Mouse (Mus musculus) bone marrow, adult 2 months (tissue): ENCODE data around the gene Sowahb. TPM values are rescaled to one million over a fixed set of nuclear protein-coding genes. Genes with fewer than 3 reads are reported as not detected.

ENCODE experiments used
- H3K27ac ChIP-seq: fragments of 200-500 bp; 2 replicates; pipeline ENCODE4 v1.5.1; 2012; ENCODE audit warnings: low read depth, mild to moderate bottlenecking, control low read depth, inconsistent platforms, low read length; ENCODE audit not compliant: control insufficient read depth, poor library complexity, insufficient read depth
- H3K4me1 ChIP-seq: fragments of 200-500 bp; 2 replicates; pipeline ENCODE4 v1.6.1; 2011; ENCODE audit warnings: low read length; ENCODE audit not compliant: control insufficient read depth, insufficient read depth
- H3K4me3 ChIP-seq: fragments of 200-500 bp; replicated peaks from 2 replicates; pipeline ENCODE3; 2011; ENCODE audit warnings: mild to moderate bottlenecking, low read depth, low read length, control low read depth; ENCODE audit not compliant: control insufficient read depth
- CTCF ChIP-seq: fragments of 200-500 bp; IDR thresholded peaks from 2 replicates; pipeline ENCODE4 v1.5.1; 2011; ENCODE audit warnings: low read length, control low read depth; ENCODE audit not compliant: control insufficient read depth, insufficient read depth
- POLR2A ChIP-seq: fragments of 200-500 bp; IDR thresholded peaks from 2 replicates; pipeline ENCODE4 v1.6.1; 2011; ENCODE audit warnings: low read depth, mild to moderate bottlenecking, control low read depth, low read length, borderline replicate concordance; ENCODE audit not compliant: control insufficient read depth
- WGBS: fragments of 180-500 bp; shearing (Covaris S2); methylation state at CpG from one replicate; pipeline ENCODE4 v1.1.7; 2018; 5-methylcytosine and 5-hydroxymethylcytosine counted together
- polyA plus RNA-seq: library from polyadenylated mRNA; stranded (reverse); fragments of >200 nt; gene quantifications from 2 replicates; pipeline ENCODE4 v1.2.4, GENCODE M21; 2011; ENCODE audit warnings: low replicate concordance; ENCODE audit not compliant: missing spikeins, insufficient read depth, insufficient read length

Gene Sowahb
- polyA plus RNA-seq, 1 experiment: not detected

DNA sequence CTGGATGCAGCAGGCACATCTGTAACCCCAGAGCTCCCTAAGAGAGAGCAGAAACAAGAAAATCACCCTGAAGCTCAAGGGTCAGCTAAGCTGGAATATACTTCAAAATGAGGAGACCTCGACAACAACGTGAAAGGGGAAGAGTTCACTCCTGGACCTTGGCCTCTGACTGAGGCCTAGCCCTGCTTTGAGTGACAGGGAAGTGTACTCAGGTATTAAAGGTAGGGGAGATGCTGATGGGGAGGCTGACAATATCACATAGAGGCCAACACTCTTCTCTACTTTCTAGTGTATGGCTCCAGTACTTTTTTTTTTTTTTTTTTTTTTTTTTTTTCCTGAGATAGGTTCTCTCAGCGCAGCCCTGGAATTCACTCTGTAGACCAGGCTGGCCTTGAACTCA is 34.8 kb upstream of the Sowahb start:
- no peak for TF ChIP-seq CTCF
- no peak for TF ChIP-seq POLR2A
- no peak overlapping the region for H3K4me3 ChIP-seq
- H3K4me1 ChIP-seq: no peaks in the 10 kb centered on the region
- no peak overlapping the region for H3K27ac ChIP-seq
- WGBS: 85% methylated on average over 3 of the region's 3 CpGs

DNA sequence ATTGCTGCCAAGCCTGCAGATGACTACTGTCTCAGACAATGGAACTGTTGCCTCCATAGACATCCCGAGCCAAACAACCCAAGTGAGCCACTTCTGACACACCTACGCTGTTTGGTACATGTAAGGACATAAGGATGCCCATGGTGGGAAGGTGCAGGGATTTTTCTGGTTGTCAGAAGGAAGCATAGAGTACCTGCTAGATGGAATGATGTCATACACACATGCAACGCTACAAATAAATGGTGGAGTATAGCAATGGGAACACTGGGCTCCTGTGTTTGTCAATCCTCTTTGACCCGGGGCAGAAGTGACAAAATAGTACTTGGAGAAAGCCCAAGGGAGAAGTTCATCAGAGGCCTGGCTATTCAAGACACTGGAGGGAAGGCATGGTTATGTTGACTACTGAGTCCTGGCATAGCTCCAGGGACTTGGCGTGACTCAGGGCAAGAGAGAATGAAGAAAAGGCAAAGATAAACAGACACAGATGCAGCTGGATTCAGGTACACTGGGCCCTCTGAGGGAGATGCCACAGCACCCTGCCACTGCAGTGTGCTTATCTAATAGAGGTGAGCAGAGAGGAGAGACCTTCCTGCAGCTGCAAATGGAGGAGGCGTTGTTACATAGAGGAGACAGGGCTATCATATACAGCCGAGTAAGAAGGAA is 33.0 kb upstream of the Sowahb start:
- no peak overlapping the region for H3K4me3 ChIP-seq
- WGBS: 68% methylated on average over 7 of the region's 7 CpGs
- no peak overlapping the region for H3K27ac ChIP-seq
- TF ChIP-seq POLR2A (no peak), CTCF (no peak)
- H3K4me1 ChIP-seq: no peaks in the 10 kb centered on the region

DNA sequence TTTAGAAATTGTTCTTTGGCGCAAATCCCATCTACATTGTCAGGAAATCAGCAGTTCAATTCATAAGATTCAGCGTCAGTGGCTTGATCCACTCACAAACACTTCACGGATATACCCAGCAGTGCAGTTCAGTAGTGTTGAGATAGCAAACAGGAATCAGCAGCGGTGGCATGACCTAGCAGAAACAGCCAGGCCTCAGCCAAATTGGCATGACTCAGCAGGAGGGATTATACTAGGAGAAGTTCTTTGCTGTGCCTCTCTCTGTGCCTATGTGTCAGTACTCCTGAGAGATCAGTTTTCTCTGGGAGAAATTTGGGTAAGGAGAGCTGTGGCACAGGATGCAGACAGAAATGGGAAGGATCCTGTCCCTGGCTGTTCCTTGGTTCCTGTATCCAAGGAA is 16.0 kb upstream of the Sowahb start:
- 34% methylated on average over 4 of the region's 4 CpGs for WGBS
- Histone ChIP-seq H3K27ac (no peak overlapping the region), H3K4me3 (no peak overlapping the region), H3K4me1 (no peaks in the 10 kb centered on the region)
- TF ChIP-seq POLR2A (no peak), CTCF (no peak)

DNA sequence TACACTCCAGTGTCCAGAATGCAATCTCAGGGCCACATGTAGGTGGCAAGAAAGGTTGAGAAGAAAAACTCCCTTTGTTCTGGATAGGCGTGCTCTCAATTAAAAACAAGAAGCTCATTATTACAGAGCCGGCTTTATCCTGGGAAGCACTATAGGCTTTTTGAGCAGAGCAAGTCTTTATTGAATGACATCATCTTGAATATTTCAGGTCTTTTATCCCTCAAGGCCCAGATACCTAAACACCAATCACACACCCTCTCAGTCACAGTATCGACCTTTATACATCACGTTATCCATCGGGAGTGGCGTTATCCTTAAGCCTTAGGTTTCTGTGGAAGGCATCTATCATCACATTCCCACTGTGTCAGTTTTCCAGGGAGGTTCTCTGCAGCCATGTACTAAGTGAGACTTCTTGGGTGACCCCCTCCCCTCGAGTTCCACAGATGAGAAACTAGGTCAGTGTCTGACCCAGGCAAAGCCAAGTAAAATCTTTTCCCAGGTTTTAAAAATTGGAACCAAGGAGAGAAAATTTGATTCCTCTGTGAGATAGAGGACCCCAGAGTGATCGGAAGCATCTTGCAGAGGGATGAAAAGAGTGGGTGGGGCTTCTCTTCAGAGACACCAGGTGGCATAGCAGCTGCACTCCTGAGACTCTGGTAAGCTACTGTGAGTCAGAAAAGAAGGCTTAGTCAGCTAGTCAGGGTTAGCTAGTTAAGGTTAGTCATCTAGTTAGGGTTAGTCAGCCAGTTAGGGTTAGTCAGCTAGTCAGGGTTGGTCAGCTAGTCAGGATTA is 9.0 kb upstream of the Sowahb start:
- no peak for TF ChIP-seq POLR2A
- no peak for TF ChIP-seq CTCF
- Histone ChIP-seq H3K27ac (no peak overlapping the region), H3K4me1 (no peaks in the 10 kb centered on the region), H3K4me3 (no peak overlapping the region)
- 74% methylated on average over 8 of the region's 8 CpGs for WGBS

DNA sequence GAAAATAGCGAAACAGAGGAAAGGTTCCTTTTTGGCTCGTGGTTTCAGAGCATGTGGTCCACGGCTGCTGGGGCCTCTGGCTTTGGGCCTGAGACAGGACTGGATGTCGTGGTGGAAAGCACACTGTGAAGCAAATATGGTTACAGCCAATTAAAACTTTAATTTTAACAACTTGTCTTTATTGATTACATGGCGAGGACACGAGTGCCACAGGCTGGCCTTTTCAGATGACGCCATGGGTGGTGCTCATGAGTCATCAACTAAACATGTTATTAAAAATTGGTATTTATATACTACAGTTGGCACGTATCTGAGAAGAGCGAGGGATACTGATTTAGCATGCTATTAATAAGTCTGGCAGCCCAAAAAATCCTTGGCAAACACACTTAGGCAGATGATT is 7.1 kb upstream of the Sowahb start:
- H3K27ac ChIP-seq: no peak overlapping the region

DNA sequence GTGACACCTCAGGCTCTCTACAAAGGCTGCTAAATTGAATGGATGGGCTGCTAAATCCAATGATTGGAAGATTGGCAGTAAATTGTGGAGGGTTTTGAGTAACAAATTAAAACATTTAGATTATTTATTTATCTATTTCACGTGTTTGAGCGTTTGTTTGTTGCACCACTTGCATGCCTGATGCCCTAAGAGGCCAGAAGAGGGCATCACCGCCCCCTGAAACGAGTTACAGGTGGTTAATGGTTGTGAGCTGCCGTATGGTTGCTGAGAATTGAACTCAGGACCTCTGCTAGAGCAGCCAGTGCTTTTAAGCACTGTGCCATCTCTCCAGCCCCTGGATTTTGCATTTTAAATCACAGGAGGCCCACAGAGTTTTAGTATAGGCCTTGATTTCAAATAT is 6.2 kb upstream of the Sowahb start:
- H3K4me1 ChIP-seq: no peaks in the 10 kb centered on the region
- WGBS: 52% methylated on average over 5 of the region's 5 CpGs
- no peak overlapping the region for H3K27ac ChIP-seq
- no peak overlapping the region for H3K4me3 ChIP-seq
- TF ChIP-seq POLR2A (no peak), CTCF (no peak)

More for the DNA sequence above, 7.1 kb upstream of the Sowahb start:
- H3K4me1 ChIP-seq: no peaks in the 10 kb centered on the region
- 57% methylated on average over 9 of the region's 9 CpGs for WGBS
- no peak overlapping the region for H3K4me3 ChIP-seq
- no peak for TF ChIP-seq POLR2A
- TF ChIP-seq CTCF: no peak

DNA sequence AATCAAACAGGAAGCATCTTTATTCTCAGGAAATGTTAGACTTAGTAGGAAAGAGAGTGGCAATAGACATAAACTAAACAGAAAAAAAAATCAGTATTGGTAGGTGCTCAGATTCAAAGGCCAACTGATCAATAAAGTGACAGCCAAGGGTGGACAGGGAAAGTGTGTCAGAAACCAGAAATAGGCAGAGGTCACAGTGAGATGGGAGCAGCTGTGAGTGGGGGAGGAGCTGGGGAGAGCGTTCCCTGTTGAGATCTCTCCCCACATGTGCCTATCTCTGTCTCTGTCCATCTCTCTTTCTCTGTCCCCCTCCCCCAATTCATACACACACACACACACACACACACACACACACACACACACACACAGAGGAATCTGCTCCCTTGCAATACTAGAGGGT is 5.1 kb upstream of the Sowahb start:
- no peak overlapping the region for H3K27ac ChIP-seq
- H3K4me3 ChIP-seq: no peak overlapping the region
- WGBS: 85% methylated on average over 1 of the region's 1 CpGs
- TF ChIP-seq CTCF (no peak), POLR2A (no peak)
- H3K4me1 ChIP-seq: no peaks in the 10 kb centered on the region

- no peak overlapping the region for H3K4me3 ChIP-seq
- TF ChIP-seq CTCF: no peak
- TF ChIP-seq POLR2A: no peak
- no peaks in the 10 kb centered on the region for H3K4me1 ChIP-seq
- 63% methylated on average over 13 of the region's 13 CpGs for WGBS
- no peak overlapping the region for H3K27ac ChIP-seq
Measured at GRCm38 (mm10) chr5:93048481-93049240, 3.8 kb upstream of the Sowahb start.
